Mouse (Mus musculus): ENCODE measurements around the gene Nr1h2.
A peak's percentile ranks its signal among the peaks of the same experiment; 100 is the strongest.

Gene Nr1h2

GRCm38 (mm10) chr7:44550409-44550678, 3.4 kb downstream of the Nr1h2 start:
- DNase-seq (ENCODE audit: low read depth in 2 of 2, low spot score in 2 of 2) = no peak

- DNase-seq (ENCODE audit: low read depth in 2 of 2, low spot score in 2 of 2) = no peak
These were observed 3.9 kb downstream of the Nr1h2 start for GRCm38 (mm10) chr7:44549621-44550408.

DNA sequence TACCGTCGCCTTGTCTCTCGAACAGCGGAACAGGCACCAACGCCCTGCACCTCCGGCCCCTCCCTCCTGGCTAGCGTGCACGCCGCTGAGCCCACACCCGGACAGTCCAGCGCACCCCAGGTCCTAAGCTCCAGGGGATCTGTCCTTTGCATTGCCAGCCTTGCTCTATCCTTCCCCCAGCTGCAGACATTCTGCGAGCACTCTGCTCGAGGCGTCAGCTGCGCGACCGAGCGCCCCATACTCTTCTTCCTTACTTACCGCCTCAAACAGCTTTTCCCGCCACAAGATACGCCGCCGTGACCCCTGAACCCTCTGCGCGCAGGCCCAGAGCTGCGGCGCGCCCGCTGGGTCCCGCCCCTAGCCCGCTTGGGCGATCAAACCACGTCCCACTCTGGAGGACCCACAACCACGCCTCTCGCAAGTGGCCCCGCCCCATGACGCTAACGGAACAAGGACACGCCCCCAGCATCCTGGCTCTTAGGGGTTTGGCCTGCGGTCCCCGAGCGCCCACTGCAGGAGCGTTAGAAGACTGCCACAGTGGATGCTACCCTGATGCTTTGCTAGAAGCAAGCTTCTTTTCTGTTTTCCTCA, 5.2 kb downstream of the Nr1h2 start, which contains the start of gene Pold1:
Pold1 (minus strand) TSS at position 353 of the 591 bp plus-strand sequence.
- DNase-seq (ENCODE audit: low read depth in 2 of 2, low spot score in 2 of 2) = peak; percentile 100

GRCm38 (mm10) chr7:44547725-44548124, 6.0 kb downstream of the Nr1h2 start:
- no peak for DNase-seq (ENCODE audit: low read depth in 2 of 2, low spot score in 2 of 2)

GRCm38 (mm10) chr7:44547041-44547440, 6.7 kb downstream of the Nr1h2 start:
- no peak for DNase-seq (ENCODE audit: low read depth in 2 of 2, low spot score in 2 of 2)

GRCm38 (mm10) chr7:44546274-44546673, 7.5 kb downstream of the Nr1h2 start:
- no peak for DNase-seq (ENCODE audit: low read depth in 2 of 2, low spot score in 2 of 2)

DNA sequence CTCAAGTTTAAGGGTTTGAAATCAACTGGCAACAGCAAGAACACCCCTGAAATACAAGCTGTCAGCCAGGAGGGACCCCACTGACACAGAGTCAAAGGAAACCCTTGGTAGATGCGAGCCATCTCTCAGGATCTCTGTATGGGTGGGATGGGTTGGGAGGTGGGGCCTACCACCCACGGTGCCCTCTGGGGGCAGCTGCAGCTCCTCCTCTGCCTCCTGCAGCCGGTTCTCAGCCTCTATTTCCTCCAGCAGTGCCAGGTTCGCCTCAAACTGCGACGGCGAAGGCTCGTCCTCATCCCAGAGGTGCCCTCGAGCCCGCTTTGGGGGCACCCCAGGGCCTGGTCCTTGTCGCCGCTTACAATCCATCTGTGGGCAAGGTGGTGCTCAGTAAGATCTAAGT, 10.7 kb downstream of the Nr1h2 start:
- no peak for DNase-seq (ENCODE audit: low read depth in 2 of 2, low spot score in 2 of 2)

DNA sequence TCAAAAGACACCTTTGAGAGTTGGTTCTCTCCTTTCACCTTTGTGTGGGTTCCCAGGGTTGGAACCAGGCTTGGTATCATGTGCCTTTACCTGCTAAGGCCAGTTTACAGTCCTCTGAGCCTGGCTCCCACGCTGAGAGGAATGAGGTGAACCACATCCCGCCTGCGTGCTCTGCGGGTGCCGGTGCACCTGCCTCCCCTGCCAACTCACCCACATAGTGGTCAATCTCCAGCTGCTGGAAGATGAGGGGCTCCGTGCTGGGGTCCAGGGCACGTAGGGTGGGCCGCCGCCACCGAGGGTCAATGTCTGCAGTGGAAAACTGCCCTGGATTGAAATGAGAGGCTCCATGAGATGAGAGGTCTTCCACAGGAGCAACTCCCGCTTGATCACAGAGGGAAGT, 11.2 kb downstream of the Nr1h2 start:
- no peak for DNase-seq (ENCODE audit: low read depth in 2 of 2, low spot score in 2 of 2)

DNA sequence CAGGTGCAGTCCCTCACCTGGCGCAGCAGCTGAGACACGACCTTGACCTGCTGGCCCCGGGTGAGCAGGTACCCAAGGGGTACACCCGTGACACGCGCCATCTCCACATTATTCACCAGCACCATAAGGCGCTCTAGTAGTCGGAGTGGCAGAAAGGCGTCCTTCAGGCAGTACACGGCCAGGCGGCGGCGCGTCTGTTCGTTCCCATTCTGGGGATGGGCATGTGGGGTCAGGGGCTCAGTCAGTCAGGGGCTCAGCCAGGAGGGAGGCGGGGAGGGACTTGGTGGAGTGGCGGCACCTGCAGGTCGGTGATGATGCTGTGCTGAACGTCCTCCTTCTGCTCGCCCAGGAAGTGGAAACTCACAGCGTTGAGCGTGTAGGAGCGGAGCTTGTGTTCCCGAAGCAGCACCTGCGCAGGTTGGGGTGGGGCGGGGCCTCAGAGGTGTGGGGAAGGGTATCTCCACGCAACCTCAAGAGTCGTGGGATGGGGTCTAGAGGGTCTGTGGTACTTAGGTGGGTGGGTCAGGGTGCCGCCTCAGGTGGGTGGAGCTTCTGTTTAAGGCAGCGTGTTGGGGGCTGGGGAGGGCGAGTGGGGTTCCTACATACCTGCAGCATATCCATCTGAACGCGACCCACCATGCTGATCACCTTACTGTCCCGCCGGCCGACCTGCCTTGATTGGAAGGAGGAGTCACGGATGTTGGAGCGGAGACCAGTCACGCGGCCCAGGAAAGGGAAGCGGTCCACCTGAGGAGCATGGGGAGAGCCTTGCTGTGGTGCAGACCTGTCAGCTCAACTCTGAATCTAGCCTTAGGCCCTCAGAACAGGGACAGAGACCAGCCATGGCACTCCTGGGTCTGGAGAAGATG, 14.8 kb downstream of the Nr1h2 start:
- no peak for DNase-seq (ENCODE audit: low read depth in 2 of 2, low spot score in 2 of 2)

DNA sequence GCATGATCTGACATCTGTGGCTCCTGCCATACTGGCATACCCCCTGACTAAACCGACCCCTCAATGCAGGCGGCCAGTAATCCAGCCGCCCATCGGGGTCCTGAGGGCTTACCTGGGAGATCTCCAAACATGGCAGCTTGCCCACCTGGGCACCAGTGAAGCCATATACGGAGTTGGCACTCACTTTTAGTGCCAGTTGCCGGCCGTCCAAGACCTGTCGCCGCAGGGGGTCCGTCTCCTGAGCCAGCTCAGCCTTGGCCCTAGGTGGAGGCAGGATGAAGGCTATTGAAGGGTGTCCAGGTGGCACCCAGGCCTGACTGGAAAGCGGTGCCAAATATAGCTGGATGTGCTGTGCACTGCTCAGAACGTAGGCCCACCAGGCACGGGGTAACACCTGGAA, 16.3 kb downstream of the Nr1h2 start:
- no peak for DNase-seq (ENCODE audit: low read depth in 2 of 2, low spot score in 2 of 2)

DNA sequence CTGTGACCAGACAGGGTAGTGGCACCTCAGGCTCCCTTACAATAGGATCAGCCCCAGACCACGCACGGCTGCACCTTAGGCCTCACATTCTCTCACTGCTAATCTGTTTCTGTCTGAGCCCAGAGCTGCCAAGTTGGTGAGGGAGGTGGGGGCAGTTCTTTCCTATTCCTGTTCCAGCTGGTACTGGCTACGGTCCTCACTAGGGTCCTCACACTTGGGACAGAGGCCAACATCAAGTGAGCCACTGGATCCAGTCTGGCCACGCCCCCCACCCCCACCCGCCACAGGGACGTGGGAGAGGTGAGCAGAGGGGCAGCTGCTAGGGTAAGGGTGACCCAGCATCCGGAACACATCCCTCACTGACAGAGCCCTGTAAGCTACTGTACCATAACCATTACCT, 16.7 kb downstream of the Nr1h2 start:
- no peak for DNase-seq (ENCODE audit: low read depth in 2 of 2, low spot score in 2 of 2)

- no peak for DNase-seq (ENCODE audit: low read depth in 2 of 2, low spot score in 2 of 2)
These were observed 17.2 kb downstream of the Nr1h2 start for GRCm38 (mm10) chr7:44536590-44536968.

DNA sequence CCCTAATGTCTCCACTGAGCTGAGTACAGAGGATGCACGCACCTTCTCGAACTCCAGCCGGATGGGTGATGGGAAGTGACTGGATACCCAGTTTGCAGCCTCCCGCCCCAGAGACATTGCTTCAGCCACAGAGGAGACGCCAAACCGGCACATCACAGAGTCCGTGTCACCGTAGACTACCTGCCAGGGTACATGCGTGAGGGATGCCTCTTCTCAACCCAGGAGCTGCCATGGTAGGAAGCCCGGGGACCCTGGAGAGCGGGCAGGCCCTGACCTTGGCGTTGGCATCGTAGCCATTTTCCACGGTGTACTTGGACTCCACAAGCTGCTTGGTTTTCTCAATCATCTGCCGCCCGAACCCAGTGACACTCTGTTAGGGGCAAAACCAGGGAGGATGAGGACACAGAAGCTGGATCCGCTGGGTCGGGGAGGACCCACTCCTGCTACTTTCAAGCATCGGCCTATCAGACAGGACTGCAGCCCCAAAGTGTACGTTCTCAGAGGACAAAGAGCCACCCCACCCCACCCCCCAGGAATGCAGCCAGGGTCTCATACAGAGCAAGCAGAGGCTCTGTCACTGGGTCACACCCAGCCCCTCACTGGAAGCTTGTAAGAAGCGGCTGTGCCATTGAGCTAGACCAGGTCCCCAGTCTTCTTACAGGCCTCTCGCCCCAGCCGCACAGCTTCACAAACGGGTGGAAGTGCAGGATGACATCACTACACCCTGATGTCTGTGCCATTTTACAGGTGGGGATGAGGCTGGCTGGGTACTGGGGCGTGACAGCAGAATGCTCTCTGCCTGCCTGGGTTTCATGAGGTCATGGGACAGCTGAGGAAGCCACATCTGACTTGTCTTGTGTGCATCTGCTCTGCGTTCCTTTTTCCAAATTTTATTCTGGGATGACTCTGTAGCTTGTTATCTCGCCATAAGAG, 17.8 kb downstream of the Nr1h2 start:
- DNase-seq (ENCODE audit: low read depth in 2 of 2, low spot score in 2 of 2) = no peak

DNA sequence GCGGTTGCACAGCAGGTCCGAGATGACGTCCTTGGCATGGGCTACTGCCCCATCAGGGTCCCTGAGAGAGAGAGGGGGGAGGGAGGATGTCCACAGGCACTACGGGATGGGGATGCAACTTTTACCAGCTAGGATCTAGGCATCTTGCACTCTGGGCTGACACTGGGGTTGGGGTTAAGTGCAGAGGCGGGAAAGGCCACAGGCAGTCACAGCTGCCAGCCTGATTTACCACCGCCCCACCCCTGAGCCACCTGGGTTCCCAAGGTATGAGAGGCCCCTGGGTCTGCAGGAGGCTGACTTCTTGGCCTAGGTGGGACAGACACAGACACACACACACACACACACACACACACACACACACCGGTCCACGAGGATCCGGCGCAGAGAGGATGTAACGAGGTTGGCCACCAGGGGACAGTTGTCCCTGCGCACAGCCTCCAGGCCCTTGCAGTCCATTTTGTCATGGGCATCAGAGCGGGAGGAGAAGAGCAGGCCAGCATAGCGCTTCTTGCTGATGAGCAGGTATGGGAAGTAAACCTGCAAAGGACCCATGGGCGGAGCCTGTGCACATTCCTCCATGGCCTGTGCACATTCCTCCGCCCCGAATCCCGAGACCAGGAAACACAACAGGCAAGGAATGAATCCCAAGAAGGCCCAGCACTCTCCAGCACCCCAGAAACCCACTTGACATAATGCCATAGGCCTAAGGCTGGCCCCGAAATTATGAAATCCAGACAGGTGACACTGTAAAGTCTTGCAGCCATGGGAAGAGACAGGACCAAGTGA, 18.9 kb downstream of the Nr1h2 start:
- no peak for DNase-seq (ENCODE audit: low read depth in 2 of 2, low spot score in 2 of 2)

GRCm38 (mm10) chr7:44534242-44534641, 19.5 kb downstream of the Nr1h2 start:
- no peak for DNase-seq (ENCODE audit: low read depth in 2 of 2, low spot score in 2 of 2)

- no peak for DNase-seq (ENCODE audit: low read depth in 2 of 2, low spot score in 2 of 2)
These were observed 20.1 kb downstream of the Nr1h2 start for GRCm38 (mm10) chr7:44533746-44534045.

DNA sequence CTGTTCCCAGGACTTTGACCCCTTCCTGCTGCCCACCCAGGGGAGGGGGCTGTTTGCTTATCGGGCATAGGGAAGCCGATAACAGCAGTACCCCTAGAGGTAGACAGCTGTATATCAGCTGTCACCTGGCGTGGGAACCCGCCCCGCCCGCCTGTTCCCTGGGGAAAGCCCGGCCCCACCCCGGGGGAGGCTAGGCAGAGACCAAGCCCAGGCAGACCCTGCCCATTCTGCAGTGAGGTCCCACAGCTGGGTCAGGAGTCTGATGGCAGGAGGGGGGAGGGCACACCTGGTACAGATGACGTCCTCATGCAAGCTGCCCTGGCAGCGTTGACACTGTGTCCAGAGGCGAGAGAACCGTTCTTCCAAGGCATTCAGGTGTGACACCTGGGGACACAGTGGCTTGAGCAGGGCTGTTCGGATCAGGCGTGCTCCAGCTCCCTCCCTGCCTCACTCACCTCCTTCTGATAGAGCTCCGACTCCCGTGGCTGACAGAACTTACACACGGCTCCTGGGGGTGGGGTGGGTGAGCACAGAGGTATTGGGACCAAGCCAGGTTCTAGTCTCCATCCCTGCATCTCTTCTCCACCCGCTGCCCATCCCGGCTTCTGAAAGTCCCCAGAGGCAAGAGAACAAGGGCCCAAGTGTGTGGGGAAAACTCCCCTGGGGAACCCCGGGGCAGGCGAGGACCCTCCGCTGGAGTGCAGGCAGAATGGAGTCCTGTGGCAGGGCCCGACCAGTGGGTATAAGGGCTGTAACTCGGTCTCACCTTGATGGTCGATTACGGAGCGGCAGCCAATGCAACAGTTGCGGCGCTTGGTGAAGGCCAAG, 20.6 kb downstream of the Nr1h2 start:
- no peak for DNase-seq (ENCODE audit: low read depth in 2 of 2, low spot score in 2 of 2)

GRCm38 (mm10) chr7:44531946-44532732, 21.6 kb downstream of the Nr1h2 start, which contains the start of gene Spib:
Gene Spib, minus strand, starts transcription at chr7:44532071.
- DNase-seq (ENCODE audit: low read depth in 2 of 2, low spot score in 2 of 2) = no peak

- DNase-seq (ENCODE audit: low read depth in 2 of 2, low spot score in 2 of 2) = no peak
These were observed 22.5 kb downstream of the Nr1h2 start for GRCm38 (mm10) chr7:44531207-44531606.

Data from CD8-positive naive resting alpha-beta T cell, adult 2 months (primary cell).